Mouse (Mus musculus): Measurements from ENCODE around the gene Ttc9c. TPM values are rescaled to one million over a fixed set of nuclear protein-coding genes. Genes with fewer than 3 reads are reported as not detected.

Ttc9c gene
- 48.2 and 49.3 TPM in 2 replicates for polyA plus RNA-seq (2015; fragmentation: Nextera tagmentation; extraction: Ambion mirVana)

- peak within 1 kb of the TSS; percentile 98 for H3K9ac ChIP-seq
- H3K36me3 ChIP-seq: peaks cover 6% of the 10 kb centered on the region
- H3K4me2 ChIP-seq (replicated peaks): peak within 1 kb of the TSS; percentile 80
- peak; percentile 93 for ATAC-seq
- WGBS: under 1% methylated on average over 33 of the region's 33 CpGs
- no peaks in the 10 kb centered on the region for H3K9me3 ChIP-seq
- peaks cover 21% of the 10 kb centered on the region for H3K4me1 ChIP-seq (replicated peaks)
- H3K27ac ChIP-seq: peak within 1 kb of the TSS; percentile 100
- H3K4me3 ChIP-seq (replicated peaks): peak within 1 kb of the TSS; percentile 98
- no peaks in the 10 kb centered on the region for H3K27me3 ChIP-seq (replicated peaks)
Measured at GRCm38 (mm10) chr19:8818801-8819595, at the start of gene Ttc9c. Ttc9c (minus strand) TSS chr19:8819333.

GRCm38 (mm10) chr19:8864265-8864664 lies 45.1 kb upstream of the Ttc9c start:
- 85% methylated on average over 6 of the region's 6 CpGs for WGBS
- no peaks in the 10 kb centered on the region for H3K27me3 ChIP-seq (replicated peaks)

GRCm38 (mm10) chr19:8859018-8859417 lies 39.9 kb upstream of the Ttc9c start:
- no peaks in the 10 kb centered on the region for H3K36me3 ChIP-seq
- H3K4me2 ChIP-seq (replicated peaks): no peak overlapping the region
- no peak overlapping the region for H3K4me3 ChIP-seq (replicated peaks)
- H3K4me1 ChIP-seq (replicated peaks): no peaks in the 10 kb centered on the region
- no peaks in the 10 kb centered on the region for H3K27me3 ChIP-seq (replicated peaks)
- ATAC-seq: no peak
- no peak overlapping the region for H3K9ac ChIP-seq
- H3K27ac ChIP-seq: no peak overlapping the region
- no peaks in the 10 kb centered on the region for H3K9me3 ChIP-seq
- WGBS: 28% methylated on average over 1 of the region's 1 CpGs

More at GRCm38 (mm10) chr19:8864265-8864664, 45.1 kb upstream of the Ttc9c start:
- H3K27ac ChIP-seq: no peak overlapping the region
- ATAC-seq: no peak
- no peak overlapping the region for H3K9ac ChIP-seq
- H3K4me2 ChIP-seq (replicated peaks): no peak overlapping the region
- no peaks in the 10 kb centered on the region for H3K4me1 ChIP-seq (replicated peaks)
- no peaks in the 10 kb centered on the region for H3K9me3 ChIP-seq
- no peaks in the 10 kb centered on the region for H3K36me3 ChIP-seq
- no peak overlapping the region for H3K4me3 ChIP-seq (replicated peaks)

- 40% methylated on average over 4 of the region's 4 CpGs for WGBS
Measured at GRCm38 (mm10) chr19:8857689-8858088, 38.6 kb upstream of the Ttc9c start.

GRCm38 (mm10) chr19:8853117-8853516 lies 34.0 kb upstream of the Ttc9c start:
- no peak overlapping the region for H3K9ac ChIP-seq
- no peaks in the 10 kb centered on the region for H3K27me3 ChIP-seq (replicated peaks)
- no peak overlapping the region for H3K27ac ChIP-seq
- H3K9me3 ChIP-seq: no peaks in the 10 kb centered on the region
- H3K4me3 ChIP-seq (replicated peaks): no peak overlapping the region
- H3K36me3 ChIP-seq: no peaks in the 10 kb centered on the region
- H3K4me1 ChIP-seq (replicated peaks): peaks cover 13% of the 10 kb centered on the region; the same call in 1 of the 2 replicates
- ATAC-seq: no peak
- no peak overlapping the region for H3K4me2 ChIP-seq (replicated peaks)
- WGBS: 83% methylated on average over 3 of the region's 3 CpGs

More at GRCm38 (mm10) chr19:8857689-8858088, 38.6 kb upstream of the Ttc9c start:
- no peak overlapping the region for H3K27ac ChIP-seq
- ATAC-seq: peak; percentile 67; the same call in 1 of the 2 replicates
- no peaks in the 10 kb centered on the region for H3K27me3 ChIP-seq (replicated peaks)
- H3K36me3 ChIP-seq: no peaks in the 10 kb centered on the region
- H3K9me3 ChIP-seq: no peaks in the 10 kb centered on the region
- H3K4me3 ChIP-seq (replicated peaks): no peak overlapping the region
- no peaks in the 10 kb centered on the region for H3K4me1 ChIP-seq (replicated peaks)
- H3K9ac ChIP-seq: no peak overlapping the region
- no peak overlapping the region for H3K4me2 ChIP-seq (replicated peaks)

GRCm38 (mm10) chr19:8852236-8852928 lies 33.2 kb upstream of the Ttc9c start:
- Histone ChIP-seq H3K4me3 (replicated peaks) (no peak overlapping the region), H3K27ac (no peak overlapping the region), H3K9me3 (no peaks in the 10 kb centered on the region), H3K9ac (no peak overlapping the region), H3K27me3 (replicated peaks) (no peaks in the 10 kb centered on the region), H3K4me1 (replicated peaks) (peaks cover 13% of the 10 kb centered on the region; the same call in 1 of the 2 replicates), H3K36me3 (no peaks in the 10 kb centered on the region), H3K4me2 (replicated peaks) (no peak overlapping the region)
- 51% methylated on average over 10 of the region's 10 CpGs for WGBS
- ATAC-seq: no peak

GRCm38 (mm10) chr19:8851639-8852038 lies 32.5 kb upstream of the Ttc9c start:
- 44% methylated on average over 7 of the region's 7 CpGs for WGBS
- H3K9me3 ChIP-seq: no peaks in the 10 kb centered on the region
- H3K4me1 ChIP-seq (replicated peaks): peaks cover 13% of the 10 kb centered on the region; the same call in 1 of the 2 replicates
- H3K4me2 ChIP-seq (replicated peaks): no peak overlapping the region
- no peaks in the 10 kb centered on the region for H3K27me3 ChIP-seq (replicated peaks)
- H3K27ac ChIP-seq: no peak overlapping the region
- no peak overlapping the region for H3K9ac ChIP-seq
- H3K4me3 ChIP-seq (replicated peaks): no peak overlapping the region
- ATAC-seq: no peak
- H3K36me3 ChIP-seq: peaks cover under 1% of the 10 kb centered on the region; the same call in 1 of the 2 replicates

- Histone ChIP-seq H3K4me2 (replicated peaks) (peak within 1 kb of the TSS; percentile 22; the same call in 1 of the 2 replicates), H3K9ac (no peak within 1 kb of the TSS), H3K4me3 (replicated peaks) (no peak within 1 kb of the TSS), H3K9me3 (no peaks in the 10 kb centered on the region), H3K27ac (0 out of 2 replicates have a peak within 1 kb of the TSS, but pooled peaks have one; percentile 28), H3K4me1 (replicated peaks) (peaks cover 13% of the 10 kb centered on the region; the same call in 1 of the 2 replicates), H3K36me3 (peaks cover 8% of the 10 kb centered on the region; the same call in 1 of the 2 replicates), H3K27me3 (replicated peaks) (no peaks in the 10 kb centered on the region)
- WGBS: 20% methylated on average over 7 of the region's 7 CpGs
- ATAC-seq: peak; percentile 89
Measured at GRCm38 (mm10) chr19:8850402-8850901, 31.3 kb upstream of the Ttc9c start, which contains the start of gene Lrrn4cl. Lrrn4cl (plus strand) TSS chr19:8850768.

GRCm38 (mm10) chr19:8848356-8848755 lies 29.2 kb upstream of the Ttc9c start:
- Histone ChIP-seq H3K9ac (no peak overlapping the region), H3K27me3 (replicated peaks) (no peaks in the 10 kb centered on the region), H3K36me3 (peaks cover 8% of the 10 kb centered on the region; the same call in 1 of the 2 replicates), H3K4me2 (replicated peaks) (no peak overlapping the region), H3K4me3 (replicated peaks) (no peak overlapping the region), H3K9me3 (no peaks in the 10 kb centered on the region), H3K27ac (no peak overlapping the region), H3K4me1 (replicated peaks) (peaks cover 13% of the 10 kb centered on the region; the same call in 1 of the 2 replicates)
- ATAC-seq: no peak
- WGBS: 63% methylated on average over 5 of the region's 5 CpGs

- H3K27ac ChIP-seq: no peak overlapping the region
- no peak overlapping the region for H3K9ac ChIP-seq
- no peak overlapping the region for H3K4me3 ChIP-seq (replicated peaks)
- H3K27me3 ChIP-seq (replicated peaks): no peaks in the 10 kb centered on the region
- H3K4me2 ChIP-seq (replicated peaks): no peak overlapping the region
- H3K4me1 ChIP-seq (replicated peaks): peaks cover 3% of the 10 kb centered on the region; the same call in 1 of the 2 replicates
- H3K9me3 ChIP-seq: no peaks in the 10 kb centered on the region
- WGBS: 63% methylated on average over 5 of the region's 5 CpGs
- no peak for ATAC-seq
- peaks cover 8% of the 10 kb centered on the region; the same call in 1 of the 2 replicates for H3K36me3 ChIP-seq
Measured at GRCm38 (mm10) chr19:8844371-8845129, 25.4 kb upstream of the Ttc9c start.

GRCm38 (mm10) chr19:8842961-8843360 lies 23.8 kb upstream of the Ttc9c start:
- Histone ChIP-seq H3K4me1 (replicated peaks) (peaks cover 8% of the 10 kb centered on the region), H3K27ac (no peak overlapping the region), H3K9me3 (no peaks in the 10 kb centered on the region), H3K9ac (0 out of 2 replicates have a peak overlapping the region, but pooled peaks have one; percentile 1), H3K4me3 (replicated peaks) (no peak overlapping the region), H3K4me2 (replicated peaks) (no peak overlapping the region), H3K27me3 (replicated peaks) (no peaks in the 10 kb centered on the region), H3K36me3 (peaks cover 8% of the 10 kb centered on the region; the same call in 1 of the 2 replicates)
- WGBS: 83% methylated on average over 6 of the region's 6 CpGs
- no peak for ATAC-seq
